Mouse (Mus musculus) forebrain, embryonic 13.5 days (tissue): ENCODE results near the gene Rai14. TPM values are rescaled to one million over a fixed set of nuclear protein-coding genes. Genes with fewer than 3 reads are reported as not detected.
"Not testable (repeated sequence)": the region's sequence is repeated elsewhere in the genome, so short reads cannot be mapped to it uniquely, and the experiment has no call there.

Experiments
- ATAC-seq: fragments of 200-750 bp; cut with Nextera tagmentation; 2 replicates; pipeline ENCODE4 v1.8.0; 2017
- H3K27ac ChIP-seq: fragments of 300-500 bp; sonication (generic); 2 replicates; pipeline ENCODE4 v1.5.1; 2015; ENCODE audit warnings: inconsistent platforms, mild to moderate bottlenecking, moderate library complexity
- H3K27me3 ChIP-seq: fragments of 300-500 bp; sonication (generic); 2 replicates; pipeline ENCODE4 v1.6.1; 2015; ENCODE audit warnings: mild to moderate bottlenecking, inconsistent platforms
- H3K36me3 ChIP-seq: fragments of 300-500 bp; sonication (generic); 2 replicates; pipeline ENCODE4 v1.6.1; 2015; ENCODE audit warnings: mild to moderate bottlenecking, inconsistent platforms; ENCODE audit not compliant: poor library complexity, severe bottlenecking
- H3K4me1 ChIP-seq: fragments of 300-500 bp; sonication (generic); 2 replicates; pipeline ENCODE4 v1.6.1; 2015; ENCODE audit warnings: inconsistent platforms
- H3K4me2 ChIP-seq: fragments of 300-500 bp; sonication (generic); 2 replicates; pipeline ENCODE4 v1.6.1; 2015; ENCODE audit warnings: inconsistent platforms, mild to moderate bottlenecking, moderate library complexity
- H3K4me3 ChIP-seq: fragments of 300-500 bp; sonication (generic); 2 replicates; pipeline ENCODE4 v1.5.1; 2015; ENCODE audit warnings: mild to moderate bottlenecking, inconsistent platforms
- H3K9ac ChIP-seq: fragments of 300-500 bp; sonication (generic); 2 replicates; pipeline ENCODE4 v1.6.1; 2015; ENCODE audit warnings: mild to moderate bottlenecking, inconsistent platforms
- H3K9me3 ChIP-seq: fragments of 300-500 bp; sonication (generic); replicated peaks from 2 replicates; pipeline ENCODE4 v1.6.1; 2016; ENCODE audit warnings: inconsistent platforms
- WGBS: fragments of 180-500 bp; shearing (Covaris S2); methylation state at CpG from one replicate; pipeline ENCODE4 v1.1.7; 2015; 5-methylcytosine and 5-hydroxymethylcytosine counted together
- polyA plus RNA-seq: library from polyadenylated mRNA; unstranded; fragments of >200 nt; fragmentation: Nextera tagmentation; extraction: Ambion mirVana; gene quantifications from 2 replicates; pipeline ENCODE4 v1.2.1, GENCODE M21; 2015

Gene Rai14
- polyA plus RNA-seq, 1 experiment from 2014 or later = 43.7 TPM

DNA sequence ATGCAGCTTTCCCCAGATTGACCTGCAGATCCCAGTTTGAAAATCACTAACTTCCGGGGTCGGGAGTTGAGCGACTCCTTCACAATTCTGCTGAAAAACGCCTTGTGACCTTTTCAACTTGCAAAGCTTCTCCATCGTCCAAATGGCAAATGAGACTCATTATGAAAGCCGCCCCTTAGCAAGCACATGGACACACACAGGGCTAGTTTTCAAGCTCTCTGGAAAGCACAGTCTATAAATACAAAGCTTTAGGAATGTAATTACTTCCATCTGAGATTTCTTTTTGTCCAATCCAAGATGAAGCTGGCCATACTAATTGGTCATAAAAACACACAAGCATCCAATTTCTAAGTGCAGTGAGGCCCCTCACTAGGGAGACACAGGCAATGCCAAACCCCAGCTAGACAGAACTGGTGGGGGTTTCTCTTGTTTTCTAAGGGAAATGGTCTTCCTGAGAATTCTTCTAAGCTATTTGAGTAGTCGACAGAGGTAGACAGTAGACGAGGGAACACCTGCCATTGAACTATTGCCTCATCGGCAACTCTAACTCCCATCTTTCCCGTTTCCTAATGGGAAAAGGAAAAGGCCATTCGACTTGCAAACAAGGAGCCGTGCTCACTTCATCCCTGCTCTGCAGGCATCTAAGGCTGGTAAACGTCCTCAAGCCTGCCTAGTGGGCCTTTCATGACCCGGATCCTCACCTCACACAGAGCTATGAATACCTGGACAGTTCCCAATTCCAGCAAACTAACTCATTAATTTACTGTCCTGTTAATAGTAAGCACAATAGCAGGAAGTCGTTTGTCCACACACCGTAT, 173.9 kb downstream of the Rai14 start:
- Histone ChIP-seq H3K9me3 (no peaks in the 10 kb centered on the region), H3K4me2 (no peak overlapping the region), H3K9ac (no peak overlapping the region), H3K27me3 (no peaks in the 10 kb centered on the region), H3K4me1 (no peaks in the 10 kb centered on the region; the same call in 1 of the 2 replicates), H3K4me3 (no peak overlapping the region), H3K36me3 (no peaks in the 10 kb centered on the region), H3K27ac (no peak overlapping the region)
- 61% methylated on average over 16 of the region's 16 CpGs for WGBS
- no peak for ATAC-seq

DNA sequence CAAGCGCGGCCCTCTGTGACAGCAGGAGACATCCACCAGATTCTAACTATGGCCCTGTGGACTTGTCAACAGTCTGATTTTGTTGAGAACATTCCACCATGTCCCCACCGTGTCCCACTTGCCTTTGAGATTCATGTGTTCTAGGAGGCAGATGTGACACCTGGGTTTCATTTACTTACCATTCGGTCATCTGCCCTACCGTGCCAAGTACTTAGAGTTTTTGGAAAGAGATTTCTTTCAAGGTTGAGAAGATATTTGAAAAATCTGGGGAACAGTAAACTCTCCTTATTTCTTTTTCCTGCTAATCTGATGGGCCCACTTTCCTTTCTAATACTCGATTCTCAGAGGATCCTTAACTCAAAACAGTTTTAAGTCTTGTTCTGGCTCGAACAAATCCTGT, 178.5 kb downstream of the Rai14 start:
- Histone ChIP-seq H3K9ac (no peak overlapping the region), H3K36me3 (no peaks in the 10 kb centered on the region), H3K4me2 (no peak overlapping the region), H3K9me3 (no peaks in the 10 kb centered on the region), H3K4me1 (no peaks in the 10 kb centered on the region; the same call in 1 of the 2 replicates), H3K27me3 (no peaks in the 10 kb centered on the region), H3K27ac (no peak overlapping the region), H3K4me3 (no peak overlapping the region)
- ATAC-seq = no peak
- 92% methylated on average over 7 of the region's 7 CpGs for WGBS

DNA sequence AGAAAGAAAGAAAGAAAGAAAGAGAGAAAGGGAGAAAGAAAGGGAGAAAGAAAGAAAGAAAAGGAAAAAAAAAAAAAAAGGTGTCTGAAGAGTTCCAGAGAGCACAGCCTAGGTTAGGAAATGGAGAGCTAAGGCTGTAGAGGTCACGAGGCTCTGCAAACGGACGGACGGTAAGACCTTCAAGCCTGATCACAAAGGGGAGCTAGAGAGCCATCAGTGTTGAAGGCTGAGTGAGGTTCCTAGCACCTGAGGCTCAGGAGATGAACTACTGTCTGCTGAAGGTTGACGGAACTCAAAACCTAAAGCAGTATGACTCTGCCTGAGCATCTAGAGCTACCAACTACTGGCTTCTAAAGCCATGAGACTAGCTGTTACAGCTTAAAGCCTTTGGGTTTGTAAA, 179.8 kb downstream of the Rai14 start:
- no peak overlapping the region for H3K4me2 ChIP-seq
- no peaks in the 10 kb centered on the region for H3K9me3 ChIP-seq
- H3K27ac ChIP-seq = no peak overlapping the region
- H3K4me1 ChIP-seq = no peaks in the 10 kb centered on the region
- no peak for ATAC-seq
- no peak overlapping the region for H3K9ac ChIP-seq
- 86% methylated on average over 5 of the region's 5 CpGs for WGBS
- H3K4me3 ChIP-seq = no peak overlapping the region
- H3K27me3 ChIP-seq = no peaks in the 10 kb centered on the region
- H3K36me3 ChIP-seq = no peaks in the 10 kb centered on the region

DNA sequence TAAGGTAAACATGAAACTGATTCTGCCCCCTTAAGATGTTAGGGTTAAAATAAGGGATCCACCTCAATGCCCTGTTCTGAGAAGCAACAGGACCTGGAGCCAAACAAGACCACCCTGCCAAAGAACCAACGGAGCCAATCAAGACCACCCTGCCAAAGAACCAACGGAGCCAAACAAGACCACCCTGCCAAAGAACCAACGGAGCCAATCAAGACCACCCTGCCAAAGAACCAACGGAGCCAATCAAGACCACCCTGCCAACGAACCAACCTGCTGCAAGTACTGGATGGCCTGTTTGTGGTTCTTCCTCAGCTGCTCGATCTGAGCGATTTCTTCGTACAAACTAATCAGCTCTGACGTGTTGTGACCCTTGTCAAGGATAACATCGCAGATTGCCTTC, 181.1 kb downstream of the Rai14 start:
- H3K9me3 ChIP-seq, H3K4me1 ChIP-seq, H3K4me2 ChIP-seq, H3K27ac ChIP-seq, H3K9ac ChIP-seq, H3K4me3 ChIP-seq, H3K36me3 ChIP-seq, ATAC-seq, H3K27me3 ChIP-seq: not testable (repeated sequence)
- WGBS = 92% methylated on average over 10 of the region's 10 CpGs

DNA sequence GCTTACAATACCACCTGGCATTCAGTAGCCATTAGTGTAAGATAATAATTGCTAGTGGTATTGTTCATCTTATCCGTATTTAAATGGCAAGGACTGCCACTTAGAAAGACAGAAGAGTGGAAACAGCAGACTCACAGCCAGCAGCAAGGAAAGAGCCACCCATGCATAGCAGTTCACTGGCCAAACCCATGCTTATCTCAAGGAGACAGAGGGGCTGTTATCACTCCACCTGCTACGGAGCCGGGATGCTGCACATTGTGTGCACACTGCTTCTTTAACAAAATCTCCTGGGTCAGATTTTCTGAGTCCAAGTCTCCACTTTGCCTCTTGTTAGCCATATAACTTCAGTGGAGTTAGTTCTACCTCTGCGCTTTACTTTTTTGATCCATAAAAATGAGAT, 183.1 kb downstream of the Rai14 start:
- Histone ChIP-seq H3K4me3 (no peak overlapping the region), H3K4me2 (no peak overlapping the region), H3K27ac (no peak overlapping the region), H3K9me3 (no peaks in the 10 kb centered on the region), H3K36me3 (no peaks in the 10 kb centered on the region), H3K27me3 (no peaks in the 10 kb centered on the region), H3K9ac (no peak overlapping the region), H3K4me1 (no peaks in the 10 kb centered on the region)
- 89% methylated on average over 4 of the region's 4 CpGs for WGBS
- ATAC-seq = no peak

DNA sequence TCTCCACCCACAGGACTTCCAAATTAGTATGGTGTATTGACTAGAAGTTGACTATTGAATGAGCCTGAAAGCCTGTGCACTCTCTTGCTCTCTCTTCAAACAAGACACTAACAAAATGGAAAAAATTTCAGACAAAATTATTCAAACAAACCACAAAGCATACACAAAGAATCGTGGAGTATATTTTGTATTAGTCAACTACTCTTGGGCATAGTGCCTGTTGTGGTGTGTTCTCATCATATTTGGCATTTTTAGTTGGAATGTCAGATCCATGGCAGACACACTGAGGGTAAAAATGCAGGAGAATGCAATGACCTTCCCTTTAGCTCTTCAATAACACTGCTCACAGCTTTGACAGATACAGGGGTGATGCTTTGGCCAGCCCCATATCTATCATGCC, 188.5 kb downstream of the Rai14 start:
- no peak overlapping the region for H3K4me2 ChIP-seq
- no peaks in the 10 kb centered on the region for H3K9me3 ChIP-seq
- no peak overlapping the region for H3K4me3 ChIP-seq
- H3K27ac ChIP-seq = no peak overlapping the region
- H3K9ac ChIP-seq = no peak overlapping the region
- no peaks in the 10 kb centered on the region for H3K36me3 ChIP-seq
- no peak for ATAC-seq
- 77% methylated on average over 1 of the region's 1 CpGs for WGBS
- no peaks in the 10 kb centered on the region for H3K27me3 ChIP-seq
- H3K4me1 ChIP-seq = no peaks in the 10 kb centered on the region

Other genes starting within 250 kb of the Rai14 start
- 9.8 and 10.4 TPM in 2 replicates for gene Dnajc21, start 244.1 kb downstream of the Rai14 start, polyA plus RNA-seq
- gene Brix1, start 228.7 kb downstream of the Rai14 start, polyA plus RNA-seq = 103 and 118 TPM in 2 replicates
- gene Rad1, start 228.6 kb downstream of the Rai14 start, polyA plus RNA-seq = 37.4 and 40.7 TPM in 2 replicates
- not detected in 2 replicates for gene Ttc23l, start 156.0 kb downstream of the Rai14 start, polyA plus RNA-seq
- gene C1qtnf3, start 237.7 kb upstream of the Rai14 start, polyA plus RNA-seq = 0.10 and 0.13 TPM in 2 replicates